Mouse (Mus musculus) heart, postnatal 25 days (tissue): ENCODE results near the gene Gtf2a1. TPM values are rescaled to one million over a fixed set of nuclear protein-coding genes. Genes with fewer than 3 reads are reported as not detected.
"Not testable (repeated sequence)": the region's sequence is repeated elsewhere in the genome, so short reads cannot be mapped to it uniquely, and the experiment has no call there.

Source experiments
- DNase-seq: peaks from one replicate; pipeline ENCODE4 v3.0.0; 2022; ENCODE audit warnings: low spot score
- intact Hi-C: fragments of 180-260 bp; cut with DNase I; formaldehyde crosslinking; loops from one replicate; pipeline ENCODE4 v1.15.1; 2025
- total RNA-seq, 2 experiments: library from RNA; stranded (reverse); gene quantifications; 2 replicates each; pipeline ENCODE4 v1.2.3; 2021

Gene Gtf2a1
- total RNA-seq: 10 to 100 TPM; 24.7 to 27.4 TPM

DNA sequence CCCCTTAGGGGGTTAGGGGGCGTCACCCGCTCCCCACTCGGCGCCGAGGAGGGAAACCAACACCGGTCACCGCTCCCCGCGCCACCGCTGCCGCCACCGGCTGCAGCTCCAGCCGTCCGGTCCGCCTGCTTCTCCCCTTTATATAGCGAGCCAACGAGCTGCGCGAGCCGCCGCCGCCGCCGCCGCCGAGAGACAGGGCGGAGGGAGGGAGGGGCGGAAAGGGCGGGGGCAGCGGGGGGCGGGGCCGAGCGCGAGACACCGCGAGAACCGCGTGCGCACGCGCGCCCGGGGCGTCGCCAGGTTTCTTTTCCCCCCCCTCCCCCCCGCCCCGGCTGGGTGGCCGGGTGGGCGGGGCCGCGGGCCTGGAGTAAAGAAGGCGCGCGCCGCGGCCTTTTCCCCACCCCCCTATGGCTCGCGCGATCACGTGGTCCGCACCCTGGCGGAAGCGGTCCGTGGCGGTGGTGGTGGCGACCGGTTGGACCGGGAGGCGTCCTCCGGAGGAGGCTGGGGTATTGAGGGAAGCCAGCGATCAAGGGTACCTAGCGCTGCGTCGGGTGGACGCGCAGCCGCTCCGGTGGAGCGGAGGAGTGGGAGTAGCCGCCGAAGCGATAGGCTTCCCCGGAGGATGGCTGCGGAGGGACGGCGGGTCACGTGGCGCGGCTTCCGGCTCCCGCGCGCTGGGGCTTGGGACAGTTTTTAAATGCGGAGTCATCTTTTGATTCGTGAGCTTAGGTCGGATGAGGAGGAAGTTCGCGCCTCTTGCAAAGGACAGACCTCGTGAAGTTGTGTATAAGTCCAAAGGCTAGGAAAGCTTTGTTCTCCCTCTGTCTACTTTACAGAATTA is at the start of gene Gtf2a1:
Gene Gtf2a1 (minus strand): TSS at position 641 of the 844 bp plus-strand sequence.
- peak; percentile 89 for DNase-seq
- intact Hi-C loops: no loop called here

DNA sequence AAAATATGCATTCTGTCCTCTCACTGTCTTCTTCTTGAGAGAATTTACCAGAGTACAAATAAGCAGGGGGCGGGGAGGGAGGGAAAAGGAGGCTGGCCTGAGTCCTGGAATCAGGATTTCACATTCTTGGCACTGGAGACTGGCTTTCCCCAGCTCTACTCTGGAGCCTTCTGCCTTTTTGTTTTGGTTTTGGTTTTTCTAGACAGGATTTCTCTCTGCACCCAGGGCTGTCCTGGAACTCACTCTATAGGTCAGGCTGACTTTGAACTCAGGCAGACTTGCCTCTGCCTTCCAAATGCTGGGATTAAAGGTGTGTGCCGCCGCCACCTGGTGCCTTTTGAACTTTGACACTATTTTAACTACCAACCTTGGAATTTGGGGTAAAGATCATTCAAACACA is 48.1 kb upstream of the Gtf2a1 start:
- no peak for DNase-seq
- intact Hi-C loops: no loop called here

DNA sequence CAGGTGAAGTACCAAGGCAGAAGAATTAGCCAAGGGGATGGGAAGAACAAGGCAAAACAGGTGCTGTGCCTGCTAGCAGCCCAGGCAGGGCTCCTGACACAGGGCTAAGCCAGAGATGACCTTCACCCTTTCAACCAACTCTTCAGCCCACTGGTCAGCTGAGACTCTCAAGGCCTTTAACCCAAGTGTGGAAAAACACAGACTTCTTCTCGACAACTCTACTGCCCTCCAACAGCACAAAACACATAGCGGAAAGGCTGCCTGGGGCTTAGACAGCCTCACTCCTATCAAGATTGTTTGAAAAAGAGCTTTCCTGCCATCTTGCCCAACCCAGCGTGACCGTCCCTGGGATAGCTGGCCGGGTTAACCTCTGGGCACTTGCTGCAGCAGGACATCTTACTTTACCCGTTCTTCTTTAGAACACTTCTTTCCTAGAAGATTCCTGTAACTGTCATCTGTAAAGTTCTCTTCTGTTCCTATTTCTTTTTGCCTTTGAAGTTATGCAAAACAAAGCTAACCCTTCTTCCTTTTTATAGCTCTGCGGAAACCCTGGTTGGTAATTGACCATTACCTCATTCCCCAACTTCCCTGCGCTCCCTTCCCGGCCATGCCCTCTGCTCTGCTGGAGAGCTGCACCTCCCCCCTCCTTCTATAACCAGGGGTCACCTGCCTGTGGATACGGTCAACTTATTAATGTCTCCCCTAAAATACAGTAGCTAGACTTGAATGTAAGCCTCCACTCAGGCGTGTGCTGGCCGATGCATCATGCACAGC is 47.0 kb upstream of the Gtf2a1 start:
- no peak for DNase-seq
- intact Hi-C loops: no loop called here

DNA sequence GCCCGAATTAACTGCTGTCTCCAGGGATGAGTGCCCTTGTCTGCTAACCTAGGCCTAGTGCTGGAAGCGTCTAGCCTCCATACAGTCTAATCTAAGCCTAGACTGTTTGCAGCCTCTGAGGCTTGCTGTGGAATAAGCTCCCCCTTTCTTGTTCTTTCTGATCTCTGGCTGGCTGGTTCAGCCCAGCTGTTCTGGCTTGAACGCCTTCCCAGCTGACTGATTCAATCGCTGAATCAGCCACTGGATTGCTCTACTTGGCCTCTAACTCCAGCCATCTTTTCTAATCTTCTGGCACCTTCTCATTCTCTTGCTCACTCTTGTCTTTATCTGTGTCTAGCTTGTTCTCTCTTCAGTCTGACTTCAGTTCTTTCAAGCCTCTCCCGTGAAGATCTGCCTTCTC is 36.2 kb upstream of the Gtf2a1 start:
- DNase-seq: no peak
- intact Hi-C loops: no loop called here

DNA sequence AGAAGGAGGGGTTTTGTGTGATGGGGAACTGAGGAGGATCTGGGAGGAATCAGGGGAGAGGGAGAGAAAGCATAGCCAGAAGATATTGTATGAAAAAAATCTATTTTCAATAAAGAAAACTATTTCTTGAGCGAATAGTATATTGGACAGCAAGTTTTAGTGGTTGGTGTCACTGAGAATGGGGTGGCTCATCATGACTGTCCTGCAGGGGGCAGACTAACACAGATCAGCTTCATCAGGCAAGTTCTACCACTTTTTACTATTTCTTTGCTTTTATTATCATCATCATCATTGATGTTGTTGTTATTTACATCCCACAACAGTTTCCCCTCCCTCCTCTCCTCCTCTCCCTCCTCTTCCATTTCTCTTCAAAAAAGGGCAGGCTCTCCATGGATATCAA is 34.7 kb upstream of the Gtf2a1 start:
- no peak for DNase-seq
- intact Hi-C loops: loop anchor here (1.0 kb wide), 1 partner anchor 174 kb away; no protein-coding TSS in a partner anchor

DNA sequence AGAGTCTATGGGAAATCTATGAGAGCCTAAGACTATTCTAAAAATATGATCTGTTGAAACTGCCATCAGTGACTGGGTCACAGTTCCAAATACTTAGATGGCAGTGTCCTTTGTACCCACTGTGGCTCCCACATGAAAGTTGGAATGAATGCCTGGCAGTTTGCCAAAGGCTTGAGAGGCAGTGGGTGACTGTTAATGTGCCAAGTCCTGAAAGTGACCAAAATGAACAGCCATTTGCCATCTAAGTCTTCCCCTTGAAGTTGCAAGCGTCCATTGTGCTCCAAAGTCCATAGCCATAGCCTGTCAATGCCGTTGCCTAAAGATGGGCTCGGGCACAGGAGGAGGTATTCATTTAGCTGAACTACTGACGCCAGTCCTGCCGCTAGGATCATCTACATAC is 19.1 kb upstream of the Gtf2a1 start:
- DNase-seq: no peak
- intact Hi-C loops: no loop called here

DNA sequence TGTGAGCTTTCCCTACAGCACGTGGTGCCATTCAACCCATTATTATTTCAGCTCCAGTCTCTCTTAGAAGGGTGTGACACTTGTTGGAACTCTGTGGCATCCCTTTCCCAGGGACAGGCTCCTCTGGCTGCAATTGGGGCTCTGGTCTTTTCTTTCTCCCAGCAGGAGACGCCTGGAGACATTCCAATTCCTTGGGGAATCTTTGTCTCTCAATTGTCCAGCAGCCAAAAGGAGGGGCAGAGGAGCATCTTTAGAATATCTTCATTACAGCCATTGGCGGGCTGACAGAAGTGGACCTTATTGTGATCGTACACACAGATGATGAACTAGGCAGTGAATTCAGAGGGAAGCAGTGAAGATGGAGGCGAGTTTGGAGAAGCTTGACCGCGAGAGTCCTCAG is 17.4 kb upstream of the Gtf2a1 start:
- DNase-seq: no peak
- intact Hi-C loops: no loop called here

DNA sequence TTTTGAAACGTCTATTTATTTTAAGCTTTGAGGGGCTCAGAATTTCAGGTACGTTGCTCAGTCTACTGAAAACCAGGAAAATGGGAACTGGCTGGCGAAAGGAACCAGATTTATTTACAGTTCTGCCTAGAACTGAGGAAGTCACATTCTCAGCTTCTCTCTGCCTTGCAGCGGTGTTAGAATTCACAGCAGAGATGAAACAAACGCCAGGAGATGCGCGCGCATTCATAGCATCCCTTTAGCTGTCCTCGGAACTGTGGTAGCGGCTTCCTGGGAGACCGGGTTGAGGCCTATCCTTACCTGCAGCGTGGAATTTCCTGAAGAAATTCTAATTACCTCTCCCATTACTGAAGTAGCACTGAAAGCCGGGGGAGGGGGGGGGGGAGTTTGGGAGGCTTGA is 16.4 kb upstream of the Gtf2a1 start:
- intact Hi-C loops: no loop called here
- no peak for DNase-seq

DNA sequence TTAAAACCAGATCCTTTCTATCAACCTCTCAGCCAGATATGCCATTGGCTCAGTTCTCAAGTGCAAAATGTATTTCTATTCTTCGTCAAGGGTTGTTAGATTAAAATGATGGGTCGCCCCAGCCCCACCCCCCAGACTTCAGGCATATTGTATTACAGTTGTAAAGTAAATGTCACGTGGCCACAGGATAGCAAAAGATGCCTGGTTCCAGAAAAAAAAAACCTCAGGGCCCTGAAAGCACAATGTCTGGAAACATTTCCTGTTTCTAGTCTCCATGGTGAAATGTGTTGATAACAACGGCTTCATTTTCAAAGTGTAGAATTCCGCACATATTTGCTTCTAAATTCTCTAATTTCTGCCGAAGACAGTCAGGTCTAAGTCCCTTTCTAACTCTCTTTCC is 14.3 kb upstream of the Gtf2a1 start:
- DNase-seq: no peak
- intact Hi-C loops: no loop called here

DNA sequence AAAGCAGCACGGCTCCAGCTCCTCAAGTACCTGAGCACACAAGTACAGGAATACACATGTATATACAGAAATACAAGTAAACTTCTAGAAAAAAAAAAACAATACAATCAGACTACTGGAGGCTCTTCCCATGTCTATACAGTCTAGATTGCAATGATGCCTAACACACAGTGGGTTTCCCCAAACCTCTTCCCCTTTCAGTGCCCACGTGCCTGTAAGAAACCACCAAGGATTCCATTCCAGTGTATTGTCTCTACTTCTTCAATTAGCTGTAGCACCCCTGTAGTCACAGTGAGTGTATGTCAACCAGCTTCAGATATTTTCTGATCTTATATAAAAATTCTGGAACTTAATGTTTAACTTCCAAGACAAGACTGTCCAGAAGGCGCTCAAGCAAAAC is 1.8 kb upstream of the Gtf2a1 start:
- intact Hi-C loops: no loop called here
- no peak for DNase-seq

DNA sequence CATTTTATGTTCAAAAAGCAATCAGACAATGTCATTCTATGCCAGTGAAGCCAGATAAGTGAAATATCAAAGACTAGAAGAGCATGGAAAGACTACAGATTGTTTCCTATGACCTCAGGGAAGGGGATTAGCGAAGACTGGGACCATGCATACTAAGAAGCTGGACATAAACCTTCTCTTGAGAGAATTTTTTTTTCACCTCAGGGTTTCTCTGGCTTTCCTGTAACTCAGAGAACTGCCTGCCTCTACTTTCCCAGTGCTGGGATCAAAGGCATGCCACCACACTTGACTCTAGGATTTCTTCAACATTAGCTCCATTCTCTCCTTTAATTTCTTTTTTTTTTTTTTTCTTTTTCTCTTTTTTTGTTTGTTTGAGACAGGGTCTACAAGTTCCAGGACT is 904 bp upstream of the Gtf2a1 start:
- intact Hi-C loops: no loop called here
- no peak for DNase-seq

DNA sequence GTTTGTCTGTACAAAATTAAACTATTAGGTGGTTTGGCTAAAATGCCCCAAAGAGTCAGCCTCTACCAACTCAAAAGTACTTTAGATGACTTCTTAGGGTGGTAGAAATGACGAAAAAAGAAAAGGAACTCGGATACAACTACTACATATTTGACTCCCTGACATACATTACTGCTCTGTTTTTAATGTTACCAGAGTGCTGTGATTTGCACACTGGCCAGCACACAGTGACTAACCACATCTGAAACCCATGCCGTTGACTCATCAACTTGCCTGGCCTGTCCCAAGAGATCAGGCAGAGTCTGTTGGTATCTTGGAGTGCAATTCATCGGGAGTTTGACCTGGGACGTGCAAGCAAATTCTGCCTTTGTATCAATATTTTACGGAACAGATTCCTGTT is 429 bp upstream of the Gtf2a1 start:
- intact Hi-C loops: no loop called here
- DNase-seq: peak; percentile 10

DNA sequence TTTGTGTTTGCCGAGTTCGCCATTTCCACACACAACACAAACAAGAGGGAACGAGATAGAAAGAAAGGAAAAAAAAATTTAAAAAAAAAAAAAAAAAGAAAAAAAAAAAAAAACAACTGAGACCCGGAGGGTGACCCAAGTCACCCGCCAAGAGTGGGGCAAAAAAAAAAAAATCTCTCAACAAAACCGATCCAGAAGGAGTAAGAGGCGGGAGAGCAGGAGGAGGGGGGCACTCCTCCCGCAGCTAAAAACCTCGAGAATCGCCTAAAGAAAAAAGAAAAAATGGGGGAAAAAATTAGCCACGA is 793 bp downstream of the Gtf2a1 start:
- intact Hi-C loops: no loop called here
- no peak for DNase-seq

DNA sequence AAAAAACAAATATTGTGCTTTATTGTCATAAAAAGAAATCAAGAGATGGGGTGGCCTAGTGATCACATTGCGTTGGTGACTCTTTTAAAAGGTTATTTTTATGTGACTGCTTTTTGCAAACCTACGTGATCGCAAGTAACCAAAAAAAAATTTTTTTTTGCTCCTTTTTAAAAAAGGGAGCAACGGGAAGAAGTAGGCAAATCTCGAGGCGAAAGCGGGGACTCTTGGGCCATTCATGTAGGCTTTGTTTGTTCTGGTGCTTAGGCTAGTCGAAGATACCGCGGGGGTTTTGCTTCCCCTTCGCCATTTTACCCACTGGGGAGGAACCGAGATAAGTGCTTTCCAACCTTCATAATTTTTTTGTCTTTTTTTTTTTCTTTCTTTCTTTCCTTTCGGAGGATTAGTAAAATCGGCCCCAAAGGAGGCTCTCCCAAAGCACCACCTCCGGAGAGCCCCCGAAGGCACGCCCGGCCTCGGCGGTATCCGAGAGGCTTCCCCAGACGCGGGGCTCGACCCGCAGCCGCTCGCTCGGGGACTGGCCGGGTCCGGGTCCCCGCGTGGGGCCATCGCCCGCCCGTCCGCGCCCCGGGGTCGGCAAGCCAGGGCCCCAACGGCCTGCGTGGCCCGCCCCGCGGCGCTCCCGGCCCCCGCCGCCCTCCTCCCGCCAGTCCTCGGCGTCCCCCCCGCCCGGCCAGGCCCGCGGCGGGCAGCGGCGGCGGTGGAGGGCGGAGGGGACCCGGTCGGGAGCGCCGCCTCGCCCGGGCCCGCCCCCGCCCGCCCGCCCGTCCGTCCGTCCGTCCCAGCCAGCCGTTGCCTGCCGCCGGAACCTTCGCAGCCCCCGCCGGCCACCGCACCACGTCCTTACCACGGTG is 1.4 kb downstream of the Gtf2a1 start:
- peak; percentile 16 for DNase-seq
- intact Hi-C loops: no loop called here

DNA sequence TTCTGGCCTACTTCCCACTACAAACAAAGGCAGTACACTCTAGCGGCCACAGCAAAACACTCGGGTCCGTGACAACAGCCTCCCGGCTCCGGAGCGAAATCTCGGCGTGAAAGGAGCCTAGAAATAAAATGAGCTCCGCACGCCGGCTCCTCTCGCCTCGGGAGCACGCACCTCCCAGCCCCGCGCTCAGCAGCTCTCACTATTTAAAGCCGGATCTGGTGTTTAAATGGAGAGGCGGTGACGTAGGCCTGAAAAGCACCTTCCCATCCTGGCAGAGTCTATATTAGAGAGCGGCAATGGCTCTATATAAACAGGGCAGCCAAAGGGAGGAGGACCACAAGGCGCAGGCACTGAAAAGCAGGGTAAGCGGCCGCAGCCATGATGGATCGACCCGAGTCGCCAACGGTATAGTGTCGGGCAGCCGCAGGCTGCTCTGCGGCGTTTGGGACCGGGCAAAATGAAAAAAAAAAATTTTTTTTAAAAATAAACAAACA is 2.1 kb downstream of the Gtf2a1 start:
- intact Hi-C loops: no loop called here
- peak; percentile 85 for DNase-seq

DNA sequence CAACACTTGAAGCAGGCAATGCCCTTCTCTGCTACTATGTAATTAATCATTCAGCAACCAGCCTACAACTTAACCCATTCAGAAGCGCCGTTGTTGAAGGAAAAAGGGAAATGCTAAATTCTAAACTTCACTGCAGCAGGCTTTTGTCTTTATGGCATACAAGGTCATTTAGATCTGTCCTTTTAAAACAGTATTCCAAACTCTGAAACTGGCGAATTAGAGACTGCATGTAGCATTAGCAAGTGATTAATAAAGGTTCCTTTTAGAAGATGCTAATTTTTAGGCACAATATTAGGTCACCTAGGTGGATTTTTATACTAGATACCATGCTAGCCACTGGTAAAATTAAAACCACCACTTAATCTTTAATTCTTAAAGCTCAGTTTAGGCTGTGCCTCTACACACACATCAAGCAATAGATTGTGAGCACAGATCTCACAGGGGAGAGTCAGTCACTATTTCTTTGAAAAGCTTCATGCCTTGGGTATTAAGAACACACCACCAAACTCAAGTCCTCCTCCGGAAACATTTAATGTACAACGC is 2.7 kb downstream of the Gtf2a1 start:
- intact Hi-C loops: no loop called here
- no peak for DNase-seq

DNA sequence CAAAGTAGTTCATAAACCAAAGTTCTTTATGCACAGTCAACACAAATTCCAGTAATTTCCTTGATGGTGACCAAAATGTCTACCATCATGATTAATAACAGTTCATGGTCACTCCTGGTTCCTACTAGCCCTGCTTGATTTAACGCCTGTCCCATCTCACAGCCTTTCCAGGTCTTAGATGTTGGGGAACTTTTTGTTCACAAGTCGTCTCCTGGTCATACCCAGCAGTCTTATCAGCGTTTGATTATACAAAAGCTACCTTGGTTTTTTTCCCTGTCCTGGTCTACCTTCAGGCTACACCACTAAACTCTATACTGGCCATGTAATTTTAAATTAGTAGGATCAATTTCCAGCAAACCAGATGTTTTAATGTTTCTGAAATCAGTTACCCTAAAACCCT is 3.2 kb downstream of the Gtf2a1 start:
- intact Hi-C loops: no loop called here
- DNase-seq: no peak

DNA sequence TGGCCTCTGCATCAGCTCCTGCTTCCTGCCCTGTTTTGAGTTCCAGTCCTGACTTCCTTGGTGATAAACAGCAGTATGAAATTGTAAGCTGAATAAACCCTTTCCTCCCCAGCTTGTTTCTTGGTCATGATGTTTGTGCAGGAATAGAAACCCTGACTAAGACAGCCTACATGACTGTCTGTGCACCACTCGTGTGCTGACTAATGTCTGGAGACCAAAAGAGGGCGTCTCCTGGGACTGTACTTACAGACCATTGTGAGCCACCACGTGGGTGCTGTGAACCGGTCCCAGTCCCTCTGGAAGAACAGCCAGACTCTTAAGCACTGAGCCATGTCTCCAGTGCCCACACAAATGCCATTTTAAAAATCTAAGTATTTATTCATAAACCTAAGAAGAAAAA is 4.5 kb downstream of the Gtf2a1 start:
- intact Hi-C loops, DNase-seq: not testable (repeated sequence)

DNA sequence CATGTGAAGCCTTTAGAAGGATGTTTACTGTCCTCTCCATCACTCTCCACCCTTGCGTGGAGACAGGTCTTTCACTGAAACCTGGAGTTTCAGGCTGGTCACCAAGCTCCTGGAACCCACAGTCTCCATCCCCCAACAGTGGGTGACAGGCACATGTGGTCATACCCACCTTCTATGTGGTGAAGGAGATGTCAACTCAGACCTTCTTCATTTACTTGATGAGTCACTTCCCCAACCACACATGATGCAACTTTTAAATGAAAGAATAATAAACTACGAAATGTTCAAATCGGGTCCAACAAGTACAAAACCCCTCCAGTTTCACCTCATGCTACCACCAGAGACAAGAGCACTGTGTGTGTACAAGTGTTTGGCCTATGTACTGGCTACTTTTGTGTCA is 5.1 kb downstream of the Gtf2a1 start:
- intact Hi-C loops: no loop called here

DNA sequence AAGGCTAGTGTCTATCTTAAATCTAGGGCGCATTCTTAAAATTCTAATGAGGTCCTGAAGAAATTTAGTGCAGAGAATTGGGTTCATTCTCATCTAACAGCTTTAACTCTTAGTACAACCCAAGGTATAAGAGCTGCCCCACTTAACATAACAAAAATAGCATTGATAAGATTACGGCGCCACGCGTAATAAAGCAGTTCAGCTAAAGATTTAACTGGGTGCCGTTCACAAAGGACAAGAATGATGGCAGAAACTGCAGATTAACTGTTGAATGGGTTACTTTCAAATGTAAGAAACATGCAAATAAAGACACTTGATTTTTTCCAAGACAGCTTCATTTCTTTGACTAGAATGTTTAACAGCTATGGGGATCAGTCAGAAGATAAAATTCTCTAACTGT is 6.9 kb downstream of the Gtf2a1 start:
- no peak for DNase-seq
- intact Hi-C loops: loop anchor here (5.0 kb wide), 1 partner anchor 196 kb away; no protein-coding TSS in a partner anchor

More for the DNA sequence above, 5.1 kb downstream of the Gtf2a1 start:
- DNase-seq: no peak
